Mouse (Mus musculus): ENCODE measurements around the gene Alox5ap.

- TF ChIP-seq POLR2A (IDR thresholded peaks at IDR 0.05; ENCODE audit: control insufficient read depth, extremely low read depth, insufficient read depth, low read length, poor library complexity) (no peak), CTCF (IDR thresholded peaks at IDR 0.05; ENCODE audit: borderline replicate concordance, control insufficient read depth, extremely low read depth, insufficient read depth, low read length, poor library complexity) (no peak)
These were observed 22.1 kb upstream of the Alox5ap start for GRCm38 (mm10) chr5:149242467-149242866.

Data from thymus, adult 2 months (tissue).